In the genomic region with DNA sequence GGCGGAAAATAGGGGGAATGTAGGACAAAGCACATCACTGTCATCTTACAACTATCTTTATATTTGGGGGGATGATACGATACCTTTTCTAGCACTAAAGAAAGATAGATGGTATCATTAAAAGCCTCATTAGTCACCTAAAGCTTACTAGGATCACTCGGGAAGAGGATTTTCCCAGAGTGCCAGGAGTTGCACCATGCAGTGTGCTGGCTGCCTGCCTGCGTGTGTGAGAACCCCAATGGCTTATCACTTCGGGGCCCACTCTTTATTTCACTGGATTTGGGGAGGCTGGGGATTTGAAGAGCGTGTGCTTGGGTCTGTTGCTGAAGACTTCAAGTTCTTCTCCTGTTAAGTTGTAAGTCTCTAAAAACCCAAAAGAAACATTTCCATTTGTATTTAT, we compare ENCODE assay signal across 17 mouse cellular contexts.
"Had no signal": no experiment of that assay in that cellular context is flagged by ENCODE, and none has a peak within 500 bp of the region (broad histone marks: within the 10 kb centered on the region; RNA-seq: fewer than 3 reads in every experiment).

No protein-coding gene starts in this region.

- H3K4me2 ChIP-seq: liver, embryonic 13.5 days; midbrain, embryonic 12.5 days; midbrain, embryonic 15.5 days had no signal

- H3K9me3 ChIP-seq: liver, embryonic 13.5 days; midbrain, embryonic 12.5 days; midbrain, embryonic 15.5 days had no signal

- DNase-seq: kidney, adult 18-20 months; kidney, adult 9 months; kidney, postnatal 14 days; kidney, postnatal 4 days; layer of hippocampus, postnatal 36 days; liver, embryonic 13.5 days; lung, adult 2 months; retina, postnatal 1 day; right cerebral cortex, postnatal 25 days; spleen, adult 18-20 months; thymus, adult 18-20 months; thymus, postnatal 36 days had no signal

- H3K36me3 ChIP-seq: midbrain, embryonic 12.5 days; midbrain, embryonic 15.5 days had no signal

- H3K4me3 ChIP-seq: layer of hippocampus, adult 2 months; left cerebral cortex, adult 2 months; liver, embryonic 13.5 days; midbrain, embryonic 12.5 days; midbrain, embryonic 15.5 days had no signal

- H3K9ac ChIP-seq: liver, embryonic 13.5 days; midbrain, embryonic 12.5 days; midbrain, embryonic 15.5 days had no signal

- H3K27ac ChIP-seq: layer of hippocampus, adult 2 months; left cerebral cortex, adult 2 months; liver, embryonic 13.5 days; macrophage; midbrain, embryonic 12.5 days; midbrain, embryonic 15.5 days had no signal

- H3K4me1 ChIP-seq: liver, embryonic 13.5 days; midbrain, embryonic 15.5 days had no signal

- H3K27me3 ChIP-seq: liver, embryonic 13.5 days; midbrain, embryonic 12.5 days; midbrain, embryonic 15.5 days had no signal
